Mouse (Mus musculus) heart, postnatal 14 days (tissue): ENCODE data around the gene Ube2f. TPM values are rescaled to one million over a fixed set of nuclear protein-coding genes. Genes with fewer than 3 reads are reported as not detected.
A peak's percentile ranks its signal among the peaks of the same experiment; 100 is the strongest.

Experiments used
- DNase-seq, 2 experiments: peaks; one replicate each; pipeline ENCODE4 v3.0.0; 2021 to 2022
- intact Hi-C: fragments of 180-260 bp; cut with DNase I; formaldehyde crosslinking; loops from one replicate; pipeline ENCODE4 v1.15.1; 2025
- long read RNA-seq, 2 experiments: library from polyadenylated mRNA; stranded (forward); transcript quantifications; one replicate each; pipeline ENCODE4 v2.0.0; 2021
- total RNA-seq, 2 experiments: library from RNA; stranded (reverse); gene quantifications; 2 replicates each; pipeline ENCODE4 v1.2.3; 2021

Ube2f gene
- 10 to 100 TPM; 50.2 to 56.7 TPM for total RNA-seq
- long read RNA-seq, experiment 1, full-length matches to known transcripts, result 65 of 84 reads
- long read RNA-seq, experiment 1, partial matches to known transcripts, result 2 of 84 reads
- long read RNA-seq, experiment 1, other reads (novel, unspliced or antisense), result 17 of 84 reads
- long read RNA-seq, experiment 2, full-length matches to known transcripts, result 44 of 48 reads
- long read RNA-seq, experiment 2, partial matches to known transcripts, result 0 of 48 reads
- long read RNA-seq, experiment 2, other reads (novel, unspliced or antisense), result 4 of 48 reads

DNA sequence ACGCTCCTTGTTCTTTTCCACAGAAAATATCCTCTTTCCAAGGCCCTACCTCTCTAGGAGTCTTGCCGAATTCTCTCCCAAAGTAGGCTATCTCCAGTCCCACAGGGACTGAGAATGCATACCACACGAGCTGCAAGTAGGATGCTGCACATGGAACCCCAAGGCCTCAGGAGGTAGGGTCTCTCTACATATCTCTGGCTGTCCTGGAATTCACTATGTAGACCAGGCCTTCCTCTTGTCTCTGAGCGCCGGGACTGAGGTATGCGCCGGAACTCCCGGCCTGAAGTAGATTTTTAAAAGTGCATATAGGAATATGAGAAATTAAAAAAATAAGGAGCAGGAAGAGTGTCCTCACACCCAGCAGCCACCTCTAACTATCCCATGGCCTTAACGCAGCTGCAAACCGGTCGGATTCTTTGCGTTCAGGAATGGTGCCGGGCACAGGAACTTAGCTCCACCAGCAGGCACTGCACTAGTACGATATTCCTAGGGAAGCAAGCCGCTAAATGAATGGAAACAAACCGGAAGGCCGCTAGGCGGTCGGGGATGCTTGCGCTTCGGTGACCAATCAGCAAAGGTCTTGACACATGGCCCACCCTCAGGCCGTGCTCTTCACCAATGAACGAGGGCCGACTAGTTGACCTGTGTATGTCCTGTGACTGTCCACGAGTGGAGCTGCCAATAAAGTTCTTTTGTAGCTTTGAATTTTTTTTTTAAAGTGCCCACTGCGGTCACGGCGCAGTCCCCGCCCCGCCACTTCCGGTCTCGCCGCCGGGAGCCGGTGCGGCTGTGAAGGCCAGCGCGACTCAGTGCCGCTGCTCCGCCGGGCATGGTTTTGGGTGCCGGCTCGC lies at the start of gene Ube2f:
TSS of gene Ube2f (plus strand) at position 741 of the 851 bp plus-strand sequence.
- intact Hi-C loops, result loop anchor here (2.0 kb wide), 1 partner anchor 49 kb away; the partner anchor contains the start of gene Scly
- peak; percentile 90 to 92 for DNase-seq

- intact Hi-C loops, result no loop called here
- DNase-seq, result no peak
Observed at GRCm38 (mm10) chr1:91201122-91201521, 49.0 kb upstream of the Ube2f start.

DNA sequence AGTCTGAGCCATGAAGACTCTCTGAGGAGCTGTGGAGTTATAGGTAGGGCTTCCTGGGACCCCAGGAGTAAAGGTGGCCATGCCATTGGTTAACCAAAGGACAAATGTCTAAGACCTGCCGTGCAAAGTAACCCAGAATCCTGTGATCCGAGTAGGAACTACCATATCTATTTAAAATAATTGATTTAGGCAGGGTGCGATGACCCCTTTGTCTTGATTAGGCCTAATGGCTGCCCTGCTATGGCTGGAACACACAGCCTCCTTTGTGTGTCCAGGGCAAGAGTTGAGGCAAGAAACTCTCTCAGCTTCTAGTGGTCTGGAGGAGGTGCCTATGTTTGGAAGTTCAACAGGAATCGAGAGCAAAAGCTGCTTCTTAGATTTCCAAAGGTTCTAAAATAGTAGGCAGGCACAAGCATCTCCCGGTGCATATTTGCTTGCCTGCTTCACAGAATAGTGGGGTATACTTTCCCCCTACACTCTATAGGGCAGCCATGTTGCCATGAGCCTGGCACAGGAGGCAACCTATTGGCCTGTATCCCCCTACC lies 45.8 kb upstream of the Ube2f start:
- DNase-seq, result no peak
- intact Hi-C loops, result no loop called here

DNA sequence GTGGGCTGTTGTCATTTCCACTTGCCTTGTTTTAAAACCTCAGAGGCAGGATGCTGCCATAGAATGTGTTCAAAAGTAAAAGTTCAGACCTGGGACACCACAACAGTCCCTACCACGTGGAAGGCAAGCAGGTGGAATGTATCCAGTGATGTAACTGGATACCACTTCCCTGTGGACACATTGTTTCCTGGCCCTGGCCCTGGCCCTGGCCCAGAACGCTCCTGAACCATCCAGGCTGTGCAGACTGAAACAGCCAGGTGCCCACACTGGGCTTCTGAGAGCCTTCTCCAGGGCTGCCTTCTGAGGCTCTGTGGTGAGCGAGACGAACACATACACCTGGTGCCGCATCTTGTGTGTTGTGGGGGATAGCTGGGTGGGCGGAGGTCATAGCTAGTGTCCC lies 44.5 kb upstream of the Ube2f start:
- no peak for DNase-seq
- intact Hi-C loops, result no loop called here

GRCm38 (mm10) chr1:91206336-91206735 lies 43.8 kb upstream of the Ube2f start:
- intact Hi-C loops, result no loop called here
- DNase-seq, result no peak

GRCm38 (mm10) chr1:91206873-91207272 lies 43.2 kb upstream of the Ube2f start:
- no peak for DNase-seq
- intact Hi-C loops, result no loop called here

- intact Hi-C loops, result no loop called here
Observed at GRCm38 (mm10) chr1:91207334-91208074, 42.6 kb upstream of the Ube2f start.

DNA sequence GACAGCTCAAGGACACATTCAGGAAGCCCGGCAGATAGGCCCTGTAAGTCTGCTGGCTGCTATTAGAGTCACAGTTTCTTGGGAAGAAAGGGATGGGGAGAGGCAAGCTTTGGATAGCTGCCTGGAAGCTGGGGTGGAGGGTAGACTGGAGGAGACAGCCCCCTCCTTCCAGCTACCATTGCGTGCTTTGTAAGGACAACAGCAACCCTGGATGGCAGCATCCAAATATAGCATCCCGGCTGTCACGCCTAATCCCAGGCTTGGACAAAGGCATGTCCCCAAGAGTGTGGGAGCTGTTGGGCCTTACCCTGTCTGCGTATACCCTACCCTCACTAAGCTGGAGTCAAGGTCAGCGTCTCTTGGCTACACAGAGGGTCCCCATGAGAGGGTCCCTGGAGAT lies 40.8 kb upstream of the Ube2f start:
- peak; percentile 47 to 59 for DNase-seq
- intact Hi-C loops, result no loop called here

More at GRCm38 (mm10) chr1:91207334-91208074, 42.6 kb upstream of the Ube2f start:
- no peak for DNase-seq

GRCm38 (mm10) chr1:91209785-91210184 lies 40.3 kb upstream of the Ube2f start:
- peak; percentile 78 to 86 for DNase-seq
- intact Hi-C loops, result no loop called here

GRCm38 (mm10) chr1:91211099-91211498 lies 39.0 kb upstream of the Ube2f start:
- peak; percentile 55 to 73 for DNase-seq

GRCm38 (mm10) chr1:91211591-91212008 lies 38.5 kb upstream of the Ube2f start:
- peak; percentile 31 to 62 for DNase-seq
- intact Hi-C loops, result loop anchor here (1.0 kb wide), 1 partner anchor 31 kb away; no protein-coding TSS in a partner anchor

More at GRCm38 (mm10) chr1:91211099-91211498, 39.0 kb upstream of the Ube2f start:
- intact Hi-C loops, result loop anchor here (1.0 kb wide), 1 partner anchor 31 kb away; no protein-coding TSS in a partner anchor

DNA sequence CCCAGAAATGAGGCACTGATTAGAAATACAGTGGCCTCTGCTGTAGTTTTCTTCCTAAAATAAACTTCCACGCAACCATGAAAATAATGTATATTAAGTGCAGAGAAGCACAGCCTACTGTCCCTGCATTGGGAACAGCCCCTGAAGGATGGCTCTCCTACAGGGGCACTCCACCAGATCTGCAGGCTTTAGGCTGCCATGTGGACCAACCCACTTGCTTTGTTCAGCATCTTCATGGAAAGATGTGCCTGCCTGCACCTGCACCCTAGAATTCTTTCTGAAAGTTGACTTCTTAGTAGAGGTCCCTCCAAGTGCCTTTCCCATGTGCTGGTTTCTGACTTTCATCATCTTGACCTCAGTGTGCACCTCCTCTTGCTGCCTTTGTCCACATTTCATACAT lies 34.8 kb upstream of the Ube2f start:
- DNase-seq, result no peak
- intact Hi-C loops, result no loop called here

GRCm38 (mm10) chr1:91215981-91216380 lies 34.1 kb upstream of the Ube2f start:
- DNase-seq, result peak in 1 of 2 experiments; percentile 40
- intact Hi-C loops, result no loop called here

DNA sequence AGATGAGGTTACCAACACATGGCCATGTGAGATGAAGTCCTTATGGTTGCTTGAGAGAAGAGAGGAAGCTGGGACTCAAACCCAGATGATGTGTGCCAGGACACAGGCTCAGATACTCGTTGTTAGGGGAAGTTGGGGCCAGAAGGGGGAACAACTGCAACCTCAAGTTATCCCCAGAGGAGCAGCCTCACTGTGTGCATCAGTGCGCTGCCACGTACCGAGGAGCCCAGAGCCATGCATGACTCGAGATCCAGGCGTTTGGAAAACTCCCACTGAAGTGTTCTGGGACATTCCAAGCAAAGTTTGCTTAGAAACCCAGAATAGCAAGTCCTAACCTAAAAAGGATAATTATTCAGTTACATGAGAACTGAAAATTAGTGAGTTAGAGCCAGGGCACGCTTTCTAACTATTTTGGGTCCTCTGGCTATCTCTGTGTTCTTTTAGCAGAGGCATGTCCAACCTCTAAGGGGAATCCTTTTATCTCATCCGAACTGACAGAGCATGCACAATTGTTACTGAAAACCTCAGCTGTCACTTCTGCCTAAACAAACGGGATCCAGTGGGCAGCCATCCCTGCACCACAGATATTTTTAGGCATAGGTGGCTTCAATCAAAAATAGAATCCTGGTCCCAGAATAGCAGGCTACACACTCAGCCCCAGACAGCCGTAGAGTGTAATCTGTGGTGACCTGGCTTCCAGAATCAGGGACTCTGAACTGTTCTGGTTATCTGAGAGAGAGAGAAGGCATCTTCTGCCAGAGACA lies 33.4 kb upstream of the Ube2f start:
- intact Hi-C loops, result no loop called here
- DNase-seq, result peak; percentile 30 to 48

- intact Hi-C loops, result no loop called here
- DNase-seq, result no peak
Observed at GRCm38 (mm10) chr1:91219641-91220321, 30.3 kb upstream of the Ube2f start.

DNA sequence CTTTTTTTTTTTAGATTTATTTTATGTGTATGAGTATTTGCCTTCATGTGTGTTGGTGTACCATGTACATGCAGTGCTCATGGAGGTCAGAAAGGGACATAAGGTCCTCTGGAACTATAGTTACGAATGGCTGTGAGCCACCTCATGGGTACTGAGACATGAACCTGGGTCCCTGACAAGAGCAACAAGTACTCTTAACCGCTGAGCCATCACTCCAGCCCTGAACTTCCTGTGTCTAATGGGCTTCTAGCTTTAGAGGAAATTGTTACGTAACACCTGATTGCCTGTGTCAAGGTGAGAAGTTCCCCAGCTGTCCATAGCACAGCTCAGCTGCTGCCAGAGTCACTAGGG lies 29.8 kb upstream of the Ube2f start:
- intact Hi-C loops, result no loop called here
- DNase-seq, result no peak

GRCm38 (mm10) chr1:91226562-91226961 lies 23.5 kb upstream of the Ube2f start:
- intact Hi-C loops, result no loop called here
- no peak for DNase-seq

GRCm38 (mm10) chr1:91227381-91228054 lies 22.6 kb upstream of the Ube2f start:
- intact Hi-C loops, result no loop called here
- DNase-seq, result no peak

- intact Hi-C loops, result no loop called here
- DNase-seq, result no peak
Observed at GRCm38 (mm10) chr1:91231142-91231541, 19.0 kb upstream of the Ube2f start.
